Mouse (Mus musculus): ENCODE results near the gene Taf10. TPM values are rescaled to one million over a fixed set of nuclear protein-coding genes. Genes with fewer than 3 reads are reported as not detected.
"Not testable (repeated sequence)": the region's sequence is repeated elsewhere in the genome, so short reads cannot be mapped to it uniquely, and the experiment has no call there.

The Taf10 gene
- total and polyA plus RNA-seq, 3 experiments: 110 to 158 (median 115) TPM

DNA sequence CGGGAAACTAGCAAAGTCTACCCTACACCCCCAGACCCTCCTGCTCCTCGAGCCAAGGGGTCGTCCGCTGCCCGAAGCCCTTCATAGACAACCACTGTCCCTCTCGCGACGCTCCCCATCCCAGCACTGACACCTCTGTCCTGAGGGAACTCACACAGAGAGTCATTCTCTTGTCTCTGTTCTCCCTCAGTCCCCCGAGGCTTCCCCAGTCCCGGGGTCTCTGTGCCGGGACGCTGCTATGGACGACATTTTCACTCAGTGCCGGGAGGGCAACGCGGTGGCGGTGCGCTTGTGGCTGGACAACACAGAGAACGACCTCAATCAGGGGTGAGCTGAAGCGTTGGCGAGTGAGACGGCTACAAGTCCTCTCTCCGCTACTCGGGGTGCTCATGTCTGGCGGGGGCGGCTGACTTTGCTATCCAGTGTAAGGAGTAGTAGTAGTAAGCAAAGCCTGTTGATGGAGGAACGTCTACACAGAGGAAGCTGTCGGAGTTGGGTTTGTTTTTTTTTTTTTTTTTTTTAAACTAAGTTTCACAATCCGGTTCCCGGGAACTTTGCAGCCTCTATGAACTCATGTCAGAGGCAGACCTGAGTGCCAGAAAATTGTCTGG lies 7.1 kb downstream of the Taf10 start, which contains the start of gene Rrp8:
Gene Rrp8, minus strand, starts transcription at position 475 of the 611 bp plus-strand sequence.
- Histone ChIP-seq H3K4me3 (peak within 1 kb of the TSS; percentile 83), H3K9ac (ENCODE audit: low read depth, low read length) (peak within 1 kb of the TSS; percentile 88), H3K4me1 (ENCODE audit: control insufficient read depth, insufficient read depth, low read length) (peaks cover 6% of the 10 kb centered on the region), H3K27me3 (ENCODE audit: control insufficient read depth, insufficient read depth, low read length) (no peaks in the 10 kb centered on the region), H3K27ac (peak within 1 kb of the TSS; percentile 99), H3K36me3 (ENCODE audit: control insufficient read depth, insufficient read depth, low read length) (peaks cover 6% of the 10 kb centered on the region), H3K79me2 (replicated peaks; ENCODE audit: control insufficient read depth, insufficient read depth, low read length) (no peaks in the 10 kb centered on the region; the same call in 1 of the 2 replicates)
- WGBS: under 1% methylated on average over 30 of the region's 30 CpGs
- TF ChIP-seq EP300 (IDR thresholded peaks at IDR 0.05; ENCODE audit: insufficient read depth, low read depth, low read length) (no peak), POLR2A (IDR thresholded peaks at IDR 0.05; ENCODE audit: insufficient read depth, low read depth, low read length) (no peak), CTCF (IDR thresholded peaks at IDR 0.05) (no peak)
- intact Hi-C loops (cut with DNase I): loop anchor here (2.0 to 10.0 kb wide), 3 partner anchors 74 to 182 kb away; partner anchors contain the start of genes Mrpl17, Smpd1 and Trim3
- DNase-seq: peak; percentile 68 to 79

DNA sequence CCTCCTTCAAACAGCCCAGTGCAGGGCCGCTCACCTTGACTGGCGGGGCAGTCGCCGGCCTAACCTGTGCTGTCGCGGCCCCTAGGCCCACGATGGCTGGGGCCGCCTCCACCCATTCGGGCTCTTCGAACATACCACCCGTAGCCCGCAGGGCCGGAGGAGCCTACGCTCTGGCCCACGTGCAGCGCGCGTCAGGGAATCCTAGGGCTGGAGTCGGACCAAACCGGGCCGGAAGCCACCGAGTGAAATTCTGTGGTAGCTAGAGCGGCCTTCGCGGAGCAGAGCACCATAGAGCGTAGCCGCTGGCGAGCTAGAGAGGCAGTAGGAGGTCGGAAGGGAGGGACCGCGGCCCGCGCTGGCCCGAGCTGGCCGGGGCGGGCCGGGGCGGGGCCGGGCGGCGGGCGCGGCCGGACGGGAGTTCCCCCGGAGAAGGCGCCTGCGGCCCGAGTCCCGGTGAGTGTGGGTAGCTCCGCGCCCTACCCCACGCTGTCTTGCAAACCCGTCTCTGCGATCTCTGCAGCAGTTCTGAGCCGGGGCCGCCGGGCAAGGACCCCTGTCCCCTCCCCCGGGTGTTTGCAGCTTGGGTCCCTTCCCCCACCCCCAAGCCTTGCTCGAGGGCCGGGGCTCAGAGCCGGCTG lies 7.8 kb downstream of the Taf10 start, which contains the start of gene Ilk:
Gene Ilk, plus strand, starts transcription at position 329 of the 638 bp plus-strand sequence.
- H3K9ac ChIP-seq (ENCODE audit: low read depth, low read length): peak within 1 kb of the TSS; percentile 88
- H3K4me3 ChIP-seq: peak within 1 kb of the TSS; percentile 83
- DNase-seq: peak; percentile 94 to 96
- intact Hi-C loops (cut with DNase I): loop anchor here (2.0 to 10.0 kb wide), 3 partner anchors 74 to 182 kb away; partner anchors contain the start of genes Mrpl17, Smpd1 and Trim3
- no peaks in the 10 kb centered on the region; the same call in 1 of the 2 replicates for H3K79me2 ChIP-seq (replicated peaks; ENCODE audit: control insufficient read depth, insufficient read depth, low read length)
- H3K27ac ChIP-seq: peak within 1 kb of the TSS; percentile 99
- peaks cover 6% of the 10 kb centered on the region for H3K36me3 ChIP-seq (ENCODE audit: control insufficient read depth, insufficient read depth, low read length)
- H3K4me1 ChIP-seq (ENCODE audit: control insufficient read depth, insufficient read depth, low read length): peaks cover 6% of the 10 kb centered on the region
- TF ChIP-seq CTCF (IDR thresholded peaks at IDR 0.05) (no peak), POLR2A (IDR thresholded peaks at IDR 0.05; ENCODE audit: insufficient read depth, low read depth, low read length) (peak; percentile 78)
- under 1% methylated on average over 58 of the region's 62 CpGs for WGBS
- no peaks in the 10 kb centered on the region for H3K27me3 ChIP-seq (ENCODE audit: control insufficient read depth, insufficient read depth, low read length)

DNA sequence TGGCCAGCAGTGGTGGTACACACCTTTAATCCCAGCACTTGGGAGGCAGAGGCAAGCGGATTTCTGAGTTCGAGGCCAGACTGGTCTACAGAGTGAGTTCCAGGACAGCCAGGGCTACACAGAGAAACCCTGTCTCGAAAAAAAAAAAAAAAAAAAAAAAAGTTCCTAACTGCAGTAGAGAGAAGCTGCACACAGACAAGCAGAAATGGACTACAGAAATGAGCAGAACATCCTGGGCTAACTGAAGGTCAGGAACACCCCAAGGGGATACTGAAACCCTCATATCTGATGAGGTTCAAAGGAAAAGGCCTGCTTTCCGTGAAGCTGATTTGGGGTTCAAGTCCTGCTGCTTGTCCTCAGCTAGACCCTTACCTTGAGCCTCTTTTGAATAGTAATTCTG lies 8.7 kb downstream of the Taf10 start:
- not testable (repeated sequence) for H3K4me1 ChIP-seq (ENCODE audit: control insufficient read depth, insufficient read depth, low read length); H3K79me2 ChIP-seq (replicated peaks; ENCODE audit: control insufficient read depth, insufficient read depth, low read length); H3K27me3 ChIP-seq (ENCODE audit: control insufficient read depth, insufficient read depth, low read length); H3K36me3 ChIP-seq (ENCODE audit: control insufficient read depth, insufficient read depth, low read length)
- DNase-seq: peak in 1 of 2 experiments; percentile 15
- intact Hi-C loops (cut with DNase I): loop anchor here (10.0 kb wide), 1 partner anchor 181 kb away; the partner anchor contains the start of gene Smpd1
- H3K4me3 ChIP-seq: peak overlapping the region; percentile 83; the same call in 1 of the 2 replicates
- peak overlapping the region; percentile 99 for H3K27ac ChIP-seq
- 49% methylated on average over 4 of the region's 4 CpGs for WGBS
- peak overlapping the region; percentile 86; the same call in 1 of the 2 replicates for H3K9ac ChIP-seq (ENCODE audit: low read depth, low read length)

DNA sequence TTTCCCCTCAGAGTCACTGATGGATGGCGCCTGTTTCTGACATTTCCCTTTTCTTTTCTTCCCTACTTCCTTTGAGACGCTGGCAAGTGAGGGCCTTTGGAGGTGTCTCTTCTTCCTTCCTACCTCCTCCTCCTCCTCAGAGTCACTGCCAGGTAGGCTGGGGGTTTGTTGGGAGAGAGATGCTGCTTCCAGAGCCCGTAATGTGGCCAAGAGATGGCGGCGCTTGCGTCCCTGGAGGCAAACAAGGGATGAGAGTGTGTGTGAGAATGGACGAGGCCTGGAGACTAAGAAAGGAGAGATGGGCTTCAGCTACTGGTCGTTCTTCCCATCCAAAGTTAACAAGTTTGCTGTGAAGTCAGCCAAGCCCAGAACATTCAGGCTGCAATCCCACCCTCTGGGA lies 9.3 kb downstream of the Taf10 start:
- Histone ChIP-seq H3K4me1 (ENCODE audit: control insufficient read depth, insufficient read depth, low read length) (peaks cover 6% of the 10 kb centered on the region), H3K4me3 (no peak overlapping the region), H3K36me3 (ENCODE audit: control insufficient read depth, insufficient read depth, low read length) (peaks cover 6% of the 10 kb centered on the region), H3K79me2 (replicated peaks; ENCODE audit: control insufficient read depth, insufficient read depth, low read length) (no peaks in the 10 kb centered on the region; the same call in 1 of the 2 replicates), H3K9ac (ENCODE audit: low read depth, low read length) (no peak overlapping the region), H3K27ac (no peak overlapping the region), H3K27me3 (ENCODE audit: control insufficient read depth, insufficient read depth, low read length) (no peaks in the 10 kb centered on the region)
- DNase-seq: no peak
- TF ChIP-seq CTCF (IDR thresholded peaks at IDR 0.05) (no peak), EP300 (IDR thresholded peaks at IDR 0.05; ENCODE audit: insufficient read depth, low read depth, low read length) (no peak)
- 81% methylated on average over 8 of the region's 8 CpGs for WGBS
- intact Hi-C loops (cut with DNase I): loop anchor here (10.0 kb wide), 1 partner anchor 180 kb away; the partner anchor contains the start of gene Smpd1

DNA sequence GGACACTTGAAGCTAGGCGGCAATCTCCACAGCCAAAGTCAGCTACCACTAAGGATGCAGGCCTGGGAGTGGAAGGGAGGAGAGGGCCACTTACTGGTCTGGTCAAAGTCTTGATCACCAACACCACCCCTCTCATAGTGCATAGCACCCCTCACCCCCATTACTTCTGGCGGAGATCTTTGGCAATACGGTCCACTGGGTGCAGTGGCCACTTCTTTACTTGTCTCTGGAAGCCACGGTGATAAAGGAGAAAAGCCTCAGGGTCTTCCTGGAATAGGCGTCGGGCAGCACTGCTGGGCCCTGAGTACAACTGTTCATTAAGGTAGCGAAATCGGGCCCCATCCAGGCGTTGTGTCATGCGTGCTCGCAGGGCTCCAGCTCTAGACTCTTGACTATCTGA lies 10.3 kb downstream of the Taf10 start:
- intact Hi-C loops (cut with DNase I): loop anchor here (10.0 kb wide), 1 partner anchor 179 kb away; the partner anchor contains the start of gene Smpd1
- Histone ChIP-seq H3K9ac (ENCODE audit: low read depth, low read length) (no peak overlapping the region), H3K27ac (no peak overlapping the region), H3K27me3 (ENCODE audit: control insufficient read depth, insufficient read depth, low read length) (no peaks in the 10 kb centered on the region), H3K4me3 (no peak overlapping the region), H3K4me1 (ENCODE audit: control insufficient read depth, insufficient read depth, low read length) (peaks cover 6% of the 10 kb centered on the region), H3K36me3 (ENCODE audit: control insufficient read depth, insufficient read depth, low read length) (peaks cover 1% of the 10 kb centered on the region), H3K79me2 (replicated peaks; ENCODE audit: control insufficient read depth, insufficient read depth, low read length) (no peaks in the 10 kb centered on the region; the same call in 1 of the 2 replicates)
- 94% methylated on average over 11 of the region's 11 CpGs for WGBS
- DNase-seq: peak in 1 of 2 experiments; percentile 14
- TF ChIP-seq EP300 (IDR thresholded peaks at IDR 0.05; ENCODE audit: insufficient read depth, low read depth, low read length) (no peak), CTCF (IDR thresholded peaks at IDR 0.05) (no peak), POLR2A (IDR thresholded peaks at IDR 0.05; ENCODE audit: insufficient read depth, low read depth, low read length) (no peak)
